Comparison of ENCODE assay signal across 25 mouse cellular contexts in the genomic region with DNA sequence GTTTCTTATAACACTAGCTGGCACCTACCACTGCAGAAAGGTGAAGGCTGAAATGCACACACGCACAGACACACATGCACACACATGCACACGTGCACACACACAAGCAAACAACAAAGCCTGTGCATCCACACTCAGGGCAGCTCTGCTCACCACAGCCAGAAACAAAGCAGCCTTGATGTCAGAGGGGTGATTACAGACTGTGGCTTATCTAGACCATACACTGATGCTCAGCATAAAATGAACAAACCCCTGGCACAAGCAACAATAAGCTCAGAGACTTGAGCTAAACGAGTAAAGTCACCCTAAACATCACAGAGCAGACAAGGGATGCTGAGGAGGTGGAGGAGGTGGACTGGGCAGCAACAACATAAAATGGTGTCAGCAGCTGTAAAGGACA. TPM values are rescaled to one million over a fixed set of nuclear protein-coding genes. Genes with fewer than 3 reads are reported as not detected.
DNase-seq lines count a peak whose midpoint lies in the region; ATAC-seq and TF ChIP-seq lines count a peak whose summit lies in the region.
"Had no signal": no experiment of that assay in that cellular context is flagged by ENCODE, and none has a peak within 500 bp of the region (broad histone marks: within the 10 kb centered on the region; RNA-seq: fewer than 3 reads in every experiment).

No protein-coding gene starts in this region.

- DNase-seq in hindbrain, embryonic 14.5 days (ENCODE audit: low spot score) = no peak
- DNase-seq in hindbrain, embryonic 11.5 days (ENCODE audit: low spot score) = no peak
- no peak for DNase-seq in G1E (ENCODE audit: low spot score)
- no peak for DNase-seq in layer of hippocampus, adult 9-11 months
- no peak for DNase-seq in heart, postnatal 10 days
- DNase-seq: adrenal gland, adult 2 months; gastrocnemius, postnatal 25 days; heart, adult 11 months; heart, postnatal 4 days; kidney, adult 18-20 months; kidney, postnatal 25 days; lung, embryonic 14.5 days; lung, postnatal 14 days; thymus, postnatal 4 days had no signal

- no peaks in the 10 kb centered on the region for H3K9me3 ChIP-seq in hindbrain, embryonic 14.5 days (ENCODE audit: control insufficient read depth, low read length)
- H3K9me3 ChIP-seq in hindbrain, embryonic 11.5 days (ENCODE audit: control insufficient read depth, low read length) = no peaks in the 10 kb centered on the region
- H3K9me3 ChIP-seq in G1E (replicated peaks) = no peaks in the 10 kb centered on the region
- H3K9me3 ChIP-seq: forebrain, embryonic 13.5 days; kidney, embryonic 15.5 days; neural tube, embryonic 13.5 days had no signal

- intact Hi-C loops in heart, postnatal 10 days (cut with DNase I) = no loop called here

- no peaks in the 10 kb centered on the region for H3K27me3 ChIP-seq in hindbrain, embryonic 14.5 days (ENCODE audit: control insufficient read depth, insufficient read depth, low read length)
- H3K27me3 ChIP-seq in hindbrain, embryonic 11.5 days (ENCODE audit: control insufficient read depth, insufficient read depth, low read length) = no peaks in the 10 kb centered on the region
- no peaks in the 10 kb centered on the region for H3K27me3 ChIP-seq in G1E (ENCODE audit: insufficient read depth, low read length)
- H3K27me3 ChIP-seq: forebrain, embryonic 13.5 days; kidney, embryonic 15.5 days; neural tube, embryonic 13.5 days had no signal

- peak overlapping the region; percentile 21; the same call in 1 of the 2 replicates for H3K27ac ChIP-seq in hindbrain, embryonic 14.5 days
- H3K27ac ChIP-seq in hindbrain, embryonic 11.5 days (ENCODE audit: low read depth, low read length) = no peak overlapping the region
- H3K27ac ChIP-seq: kidney, embryonic 15.5 days; neural tube, embryonic 13.5 days had no signal

- no peak overlapping the region for H3K9ac ChIP-seq in hindbrain, embryonic 14.5 days
- no peak overlapping the region for H3K9ac ChIP-seq in hindbrain, embryonic 11.5 days (ENCODE audit: low read depth, low read length)
- H3K9ac ChIP-seq: forebrain, embryonic 13.5 days; kidney, embryonic 15.5 days; lung, embryonic 14.5 days; neural tube, embryonic 13.5 days had no signal

- ATAC-seq in hindbrain, embryonic 14.5 days (ENCODE audit: low FRiP score) = no peak
- ATAC-seq in hindbrain, embryonic 11.5 days (ENCODE audit: low FRiP score) = no peak
- ATAC-seq in G1E (ENCODE audit: extremely low read depth, insufficient number of reproducible peaks, low FRiP score, poor library complexity, severe bottlenecking) = 0 out of 2 replicates have a peak, but pooled peaks have one; percentile 4
- 0 out of 2 replicates have a peak, but pooled peaks have one; percentile 15 for ATAC-seq in common myeloid progenitor, adult 5-6 weeks (replicated peaks; ENCODE audit: low read depth, poor library complexity, severe bottlenecking)
- ATAC-seq in megakaryocyte-erythroid progenitor cell, adult 5-6 weeks (replicated peaks; ENCODE audit: low FRiP score, low TSS enrichment, poor library complexity, severe bottlenecking) = peak; percentile 84
- ATAC-seq: activated CD4-positive, CD25-positive, alpha-beta regulatory T cell, adult 4 months; CD4-positive, CD25-positive, alpha-beta regulatory T cell, adult 4 months; forebrain, embryonic 13.5 days; midbrain, embryonic 16.5 days had no signal

- no peak overlapping the region for H3K4me2 ChIP-seq in hindbrain, embryonic 14.5 days (replicated peaks)
- no peak overlapping the region for H3K4me2 ChIP-seq in hindbrain, embryonic 11.5 days (replicated peaks; ENCODE audit: low read depth, low read length)
- H3K4me2 ChIP-seq: forebrain, embryonic 13.5 days; heart, embryonic 11.5 days; kidney, embryonic 15.5 days; lung, embryonic 14.5 days; midbrain, embryonic 11.5 days; neural tube, embryonic 13.5 days had no signal

- H3K36me3 ChIP-seq in hindbrain, embryonic 14.5 days (replicated peaks; ENCODE audit: control insufficient read depth, insufficient read depth) = peaks cover 77% of the 10 kb centered on the region
- peaks cover 10% of the 10 kb centered on the region for H3K36me3 ChIP-seq in hindbrain, embryonic 11.5 days (ENCODE audit: control insufficient read depth, insufficient read depth, low read length)
- H3K36me3 ChIP-seq in G1E (replicated peaks) = peaks cover 96% of the 10 kb centered on the region

- no peak for TF ChIP-seq CTCF in G1E (IDR thresholded peaks at IDR 0.05; ENCODE audit: low read depth, low read length)

- H3K4me3 ChIP-seq in hindbrain, embryonic 14.5 days (replicated peaks; ENCODE audit: low read length) = no peak overlapping the region
- H3K4me3 ChIP-seq in hindbrain, embryonic 11.5 days (ENCODE audit: low read depth, low read length) = no peak overlapping the region
- no peak overlapping the region for H3K4me3 ChIP-seq in G1E (ENCODE audit: low read depth, low read length)
- H3K4me3 ChIP-seq: forebrain, embryonic 13.5 days; kidney, embryonic 15.5 days; myocyte; neural tube, embryonic 13.5 days had no signal

- no peaks in the 10 kb centered on the region for H3K4me1 ChIP-seq in hindbrain, embryonic 14.5 days (replicated peaks; ENCODE audit: control insufficient read depth, insufficient read depth, low read length)
- no peaks in the 10 kb centered on the region for H3K4me1 ChIP-seq in hindbrain, embryonic 11.5 days (replicated peaks; ENCODE audit: control insufficient read depth, insufficient read depth, low read length)
- H3K4me1 ChIP-seq in G1E (ENCODE audit: insufficient read depth, low read depth, low read length) = peaks cover 2% of the 10 kb centered on the region; the same call in 1 of the 2 replicates
- H3K4me1 ChIP-seq: forebrain, embryonic 13.5 days; neural tube, embryonic 13.5 days had no signal

- WGBS in hindbrain, embryonic 14.5 days = 86% methylated on average over 3 of the region's 3 CpGs
- WGBS in hindbrain, embryonic 11.5 days = 91% methylated on average over 3 of the region's 3 CpGs

RNA-seq across cellular contexts. Expression of a gene that starts 24.3 kb away (rescaled TPM):
- 12.0 and 14.0 TPM in 2 replicates for polyA plus RNA-seq in hindbrain, embryonic 14.5 days (2014; fragmentation: Nextera tagmentation; extraction: Ambion mirVana)
- polyA plus RNA-seq in hindbrain, embryonic 11.5 days (2014; fragmentation: Nextera tagmentation; extraction: Ambion mirVana) = 9.0 and 11.1 TPM in 2 replicates
- total RNA-seq in G1E (2014; fragmentation: Nextera tagmentation) = 10.2 and 12.3 TPM in 2 replicates
- total RNA-seq in G1E (2017) = 33.6 and 36.2 TPM in 2 replicates
- 10.8 and 11.0 TPM in 2 replicates for polyA plus RNA-seq in G1E (2012)
- total RNA-seq in common myeloid progenitor, adult 5-6 weeks (2017) = 35.2 and 39.8 TPM in 2 replicates
- 10.4 and 14.9 TPM in 2 replicates for total RNA-seq in megakaryocyte-erythroid progenitor cell, adult 5-6 weeks (2014; fragmentation: Nextera tagmentation)
- 34.5 and 36.1 TPM in 2 replicates for total RNA-seq in megakaryocyte-erythroid progenitor cell, adult 5-6 weeks (2017)
- total RNA-seq in heart, postnatal 10 days (2021) = 10 to 100 TPM; 12.5 to 14.2 TPM

RNA-seq across cellular contexts. Expression of a gene that starts 25.2 kb away (rescaled TPM):
- 264 and 278 TPM in 2 replicates for polyA plus RNA-seq in hindbrain, embryonic 14.5 days (2014; fragmentation: Nextera tagmentation; extraction: Ambion mirVana)
- polyA plus RNA-seq in hindbrain, embryonic 11.5 days (2014; fragmentation: Nextera tagmentation; extraction: Ambion mirVana) = 404 and 436 TPM in 2 replicates
- 155 and 162 TPM in 2 replicates for total RNA-seq in G1E (2014; fragmentation: Nextera tagmentation)
- total RNA-seq in G1E (2017) = 212 and 293 TPM in 2 replicates
- polyA plus RNA-seq in G1E (2012) = 22.5 and 65.1 TPM in 2 replicates
- total RNA-seq in common myeloid progenitor, adult 5-6 weeks (2017) = 258 and 298 TPM in 2 replicates
- total RNA-seq in megakaryocyte-erythroid progenitor cell, adult 5-6 weeks (2014; fragmentation: Nextera tagmentation) = 198 and 227 TPM in 2 replicates
- total RNA-seq in megakaryocyte-erythroid progenitor cell, adult 5-6 weeks (2017) = 293 and 383 TPM in 2 replicates
- total RNA-seq in heart, postnatal 10 days (2021) = 100 to 1,000 TPM; 141 to 147 TPM

Comparison
In these comparisons a context has a peak if more than half of its experiments do, and no peak if none do; other contexts are left out.
1. ATAC-seq: peak in G1E (single experiment), common myeloid progenitor, adult 5-6 weeks (single experiment) and megakaryocyte-erythroid progenitor cell, adult 5-6 weeks (single experiment); none in hindbrain, embryonic 14.5 days (single experiment) and hindbrain, embryonic 11.5 days (single experiment).